Mouse (Mus musculus): ENCODE data around the gene Cpsf6. TPM values are rescaled to one million over a fixed set of nuclear protein-coding genes. Genes with fewer than 3 reads are reported as not detected.

Gene Cpsf6
- polyA plus RNA-seq, 1 experiment from 2014 or later, result 164 TPM

Other genes starting within 250 kb of the Cpsf6 start
- gene Frs2, start 231.5 kb downstream of the Cpsf6 start, polyA plus RNA-seq (2015; fragmentation: Nextera tagmentation; extraction: Ambion mirVana), result 17.0 and 17.8 TPM in 2 replicates
- gene Yeats4, start 155.5 kb downstream of the Cpsf6 start, polyA plus RNA-seq (2015; fragmentation: Nextera tagmentation; extraction: Ambion mirVana), result 68.6 and 71.1 TPM in 2 replicates
- gene 9530003J23Rik, start 141.3 kb downstream of the Cpsf6 start, polyA plus RNA-seq (2015; fragmentation: Nextera tagmentation; extraction: Ambion mirVana), result not detected in 2 replicates
- 70.6 and 78.0 TPM in 2 replicates for gene Lyz2, start 97.7 kb downstream of the Cpsf6 start, polyA plus RNA-seq (2015; fragmentation: Nextera tagmentation; extraction: Ambion mirVana)
- gene Lyz1, start 87.1 kb downstream of the Cpsf6 start, polyA plus RNA-seq (2015; fragmentation: Nextera tagmentation; extraction: Ambion mirVana), result not detected in 2 replicates
- gene Cpm, start 249.5 kb upstream of the Cpsf6 start, polyA plus RNA-seq (2015; fragmentation: Nextera tagmentation; extraction: Ambion mirVana), result 31.3 and 31.5 TPM in 2 replicates